Mouse (Mus musculus): ENCODE measurements at regions not wholly inside any gene's neighbourhood (a gene's known extent, or its start where the extent isn't known, plus 50 kb on each side); places are given as distances from the start of the nearest gene placed in this dataset.

DNA sequence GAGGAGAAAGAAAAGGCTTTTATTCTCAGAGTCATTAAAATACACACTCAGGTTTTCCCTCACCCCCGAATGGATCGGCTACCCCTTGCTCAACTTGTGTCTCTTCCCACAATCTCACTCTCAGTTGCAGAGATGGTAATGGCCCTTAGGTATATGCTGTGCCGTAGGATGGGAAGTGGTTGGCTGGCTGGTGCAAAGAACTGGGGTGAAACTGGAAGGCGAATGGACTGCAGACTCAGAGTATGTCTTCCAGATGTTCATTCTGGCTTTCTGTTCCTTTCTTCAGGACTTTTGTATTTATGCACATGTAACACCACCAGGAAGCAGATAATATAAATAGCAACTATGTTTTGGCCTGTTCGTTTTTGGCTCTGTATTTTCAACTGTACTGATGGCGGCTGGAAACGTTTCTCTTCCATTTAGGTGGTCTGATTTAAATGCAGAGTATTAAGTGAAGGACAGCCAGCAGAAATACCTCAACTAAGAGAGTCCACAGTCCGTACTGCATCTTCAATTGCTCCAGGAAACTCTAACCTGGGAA lies 188.0 kb upstream of the Daam1 start:
- no peak for TF ChIP-seq CTCF (conservative IDR thresholded peaks at IDR 0.05; ENCODE audit: low read length)
- no peak for TF ChIP-seq POU5F1 (IDR thresholded peaks at IDR 0.05; ENCODE audit: borderline replicate concordance, low read length)
